Mouse (Mus musculus): ENCODE results near the gene Aoc2.
"Not testable (repeated sequence)": the region's sequence is repeated elsewhere in the genome, so short reads cannot be mapped to it uniquely, and the experiment has no call there.

The Aoc2 gene

GRCm38 (mm10) chr11:101354438-101355010, 29.7 kb downstream of the Aoc2 start:
- DNase-seq (ENCODE audit: low read depth, low spot score): no peak

- DNase-seq (ENCODE audit: low read depth, low spot score): no peak
Observed at GRCm38 (mm10) chr11:101355916-101356315, 31.1 kb downstream of the Aoc2 start.

- DNase-seq (ENCODE audit: low read depth, low spot score): no peak
Observed at GRCm38 (mm10) chr11:101357505-101358182, 32.8 kb downstream of the Aoc2 start.

GRCm38 (mm10) chr11:101359776-101360175, 34.9 kb downstream of the Aoc2 start:
- no peak for DNase-seq (ENCODE audit: low read depth, low spot score)

GRCm38 (mm10) chr11:101360651-101361113, 35.8 kb downstream of the Aoc2 start:
- no peak for DNase-seq (ENCODE audit: low read depth, low spot score)

GRCm38 (mm10) chr11:101364531-101364931, 39.7 kb downstream of the Aoc2 start:
- no peak for DNase-seq (ENCODE audit: low read depth, low spot score)

- DNase-seq (ENCODE audit: low read depth, low spot score): no peak
Observed at GRCm38 (mm10) chr11:101367326-101367935, 42.6 kb downstream of the Aoc2 start, which contains the start of gene G6pc. Gene G6pc, plus strand, starts transcription at chr11:101367561.

GRCm38 (mm10) chr11:101370141-101370540, 45.3 kb downstream of the Aoc2 start:
- DNase-seq (ENCODE audit: low read depth, low spot score): no peak

- no peak for DNase-seq (ENCODE audit: low read depth, low spot score)
Observed at GRCm38 (mm10) chr11:101374421-101374938, 49.6 kb downstream of the Aoc2 start.

GRCm38 (mm10) chr11:101378196-101378595, 53.3 kb downstream of the Aoc2 start:
- not testable (repeated sequence) for DNase-seq (ENCODE audit: low read depth, low spot score)

GRCm38 (mm10) chr11:101378926-101379325, 54.1 kb downstream of the Aoc2 start:
- DNase-seq (ENCODE audit: low read depth, low spot score): no peak

Measured in c-Kit-negative CD71-positive TER-119-positive erythroid progenitor cells, embryonic 14.5 days (primary cell).